Mouse (Mus musculus) midbrain, embryonic 14.5 days (tissue): ENCODE results near the gene Slc39a7. TPM values are rescaled to one million over a fixed set of nuclear protein-coding genes. Genes with fewer than 3 reads are reported as not detected.

Source experiments
- ATAC-seq: fragments of 200-750 bp; cut with Nextera tagmentation; 2 replicates; pipeline ENCODE4 v1.8.0; 2017; ENCODE audit warnings: moderate number of reproducible peaks, moderate library complexity; ENCODE audit not compliant: low FRiP score, low TSS enrichment
- DNase-seq: peaks from one replicate; pipeline ENCODE4 v3.0.0-alpha.2; 2015
- H3K27ac ChIP-seq: fragments of 300-500 bp; sonication (generic); replicated peaks from 2 replicates; pipeline ENCODE4 v1.5.1; 2014; ENCODE audit warnings: mild to moderate bottlenecking, low read depth, low read length, moderate library complexity
- H3K27me3 ChIP-seq: fragments of 300-500 bp; sonication (generic); 2 replicates; pipeline ENCODE4 v1.6.1; 2014; ENCODE audit warnings: low read length, control low read depth, mixed read lengths; ENCODE audit not compliant: control insufficient read depth, insufficient read depth
- H3K36me3 ChIP-seq: fragments of 300-500 bp; sonication (generic); 2 replicates; pipeline ENCODE4 v1.6.1; 2014; ENCODE audit warnings: low read length, control low read depth; ENCODE audit not compliant: control insufficient read depth, insufficient read depth
- H3K4me1 ChIP-seq: fragments of 300-500 bp; sonication (generic); 2 replicates; pipeline ENCODE4 v1.6.1; 2014; ENCODE audit warnings: mild to moderate bottlenecking, antibody characterized with exemption, low read length, control low read depth; ENCODE audit not compliant: control insufficient read depth, insufficient read depth
- H3K4me2 ChIP-seq: fragments of 300-500 bp; sonication (generic); 2 replicates; pipeline ENCODE4 v1.6.1; 2014; ENCODE audit warnings: mild to moderate bottlenecking, low read length, moderate library complexity
- H3K4me3 ChIP-seq: fragments of 300-500 bp; sonication (generic); replicated peaks from 2 replicates; pipeline ENCODE4 v1.5.1; 2014; ENCODE audit warnings: low read depth, low read length
- H3K9ac ChIP-seq: fragments of 300-500 bp; sonication (generic); replicated peaks from 2 replicates; pipeline ENCODE4 v1.6.1; 2014; ENCODE audit warnings: mild to moderate bottlenecking, low read length, moderate library complexity
- H3K9me3 ChIP-seq: fragments of 300-500 bp; sonication (generic); 2 replicates; pipeline ENCODE4 v1.6.1; 2016; ENCODE audit warnings: low read length, control low read depth, mixed read lengths; ENCODE audit not compliant: control insufficient read depth
- WGBS: fragments of 180-500 bp; shearing (Covaris S2); extraction: QIAGEN DNeasy Blood & Tissue Kit; methylation state at CpG from one replicate; pipeline ENCODE4 v1.1.7; 2014; 5-methylcytosine and 5-hydroxymethylcytosine counted together
- microRNA counts: library from miRNA; unstranded; fragments of <30 nt; microRNA quantifications from one replicate; lab custom pipeline; 2016
- microRNA-seq: library from miRNA; unstranded; fragments of <30 nt; microRNA quantifications from one replicate; pipeline ENCODE4, GENCODE M21; 2016
- polyA plus RNA-seq: library from polyadenylated mRNA; unstranded; fragments of >200 nt; fragmentation: Nextera tagmentation; extraction: Ambion mirVana; gene quantifications from 2 replicates; pipeline ENCODE4 v1.2.1, GENCODE M21; 2014

Gene Slc39a7
- polyA plus RNA-seq, 1 experiment from 2014 or later, result 95.7 TPM

DNA sequence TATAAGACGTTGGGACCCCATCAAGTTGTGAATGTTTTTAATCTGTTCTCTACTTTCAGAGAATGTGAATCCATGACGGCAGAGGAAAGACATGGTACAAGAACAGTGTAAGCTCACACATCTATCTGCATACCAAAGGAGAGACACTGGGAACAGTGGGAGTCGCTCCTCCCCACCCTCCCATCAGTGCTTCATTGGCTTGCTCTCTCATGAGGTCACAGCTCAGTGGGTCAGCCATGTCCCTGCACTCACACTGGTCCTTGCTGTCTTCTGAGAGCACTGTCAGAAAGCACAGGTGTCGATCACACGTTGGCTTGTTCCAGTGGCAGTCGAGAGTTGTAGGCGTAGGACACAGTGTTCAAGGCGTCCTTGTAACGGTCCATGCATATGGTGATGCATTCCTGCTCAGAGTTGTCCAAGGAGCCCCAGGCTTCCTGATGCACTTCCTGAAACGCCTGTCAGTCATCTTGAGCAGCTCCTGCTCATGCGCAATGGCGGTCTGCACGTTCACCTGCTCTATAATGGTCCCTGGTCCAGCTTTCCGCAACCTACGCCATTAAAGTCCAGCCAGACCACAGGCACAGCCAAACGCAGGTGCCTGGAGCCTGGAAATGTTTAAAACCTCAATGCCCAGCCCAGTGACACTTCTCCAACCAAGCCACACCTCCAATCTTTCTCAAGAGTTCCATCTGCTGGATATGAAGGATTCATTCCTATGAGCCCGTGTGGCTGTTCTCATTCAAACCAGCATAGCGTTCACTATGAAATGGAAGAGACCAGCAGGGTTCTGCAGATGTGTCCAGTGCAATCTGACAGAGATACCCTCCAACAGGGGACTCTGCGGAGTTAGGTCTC lies 51.1 kb downstream of the Slc39a7 start:
- H3K9me3 ChIP-seq, result no peaks in the 10 kb centered on the region
- no peak overlapping the region for H3K4me3 ChIP-seq
- H3K36me3 ChIP-seq, result no peaks in the 10 kb centered on the region
- H3K4me1 ChIP-seq, result peaks cover 5% of the 10 kb centered on the region
- ATAC-seq (no peak), DNase-seq (no peak)
- peaks cover 40% of the 10 kb centered on the region for H3K27me3 ChIP-seq
- H3K4me2 ChIP-seq, result 0 out of 2 replicates have a peak overlapping the region, but pooled peaks have one; percentile 15
- WGBS, result 78% methylated on average over 19 of the region's 19 CpGs
- peak overlapping the region; percentile 20; the same call in 1 of the 2 replicates for H3K27ac ChIP-seq
- H3K9ac ChIP-seq, result no peak overlapping the region

DNA sequence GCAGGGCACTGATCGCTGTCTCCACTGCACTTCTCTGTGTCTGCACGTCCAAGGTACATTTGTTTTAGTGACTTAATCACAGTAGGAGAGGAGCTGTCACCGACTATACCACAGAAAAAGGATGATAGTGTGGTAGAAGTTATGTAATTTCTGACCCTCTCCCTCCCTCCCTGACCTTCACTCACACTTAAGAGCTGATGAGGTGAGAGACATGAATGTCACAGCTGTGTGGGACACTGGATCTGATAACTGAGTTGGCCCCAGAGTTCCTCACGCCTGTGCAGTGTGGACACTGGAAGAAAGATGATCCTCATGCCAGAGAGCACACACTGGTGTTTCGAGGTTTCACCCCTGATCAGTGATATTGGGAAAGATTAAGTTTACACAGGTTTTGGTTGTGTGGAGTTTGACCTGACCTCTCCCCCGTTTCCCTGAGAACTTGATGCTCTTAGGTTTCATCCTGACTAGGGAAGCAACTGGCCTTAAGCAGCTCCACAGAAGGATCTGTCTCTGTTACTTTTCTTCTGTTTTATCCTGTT lies 51.9 kb downstream of the Slc39a7 start:
- Histone ChIP-seq H3K4me2 (no peak overlapping the region), H3K4me1 (peaks cover 5% of the 10 kb centered on the region), H3K36me3 (no peaks in the 10 kb centered on the region), H3K27me3 (peaks cover 40% of the 10 kb centered on the region), H3K9ac (no peak overlapping the region), H3K9me3 (no peaks in the 10 kb centered on the region), H3K4me3 (no peak overlapping the region), H3K27ac (no peak overlapping the region)
- 81% methylated on average over 6 of the region's 6 CpGs for WGBS
- DNase-seq (no peak), ATAC-seq (no peak)

DNA sequence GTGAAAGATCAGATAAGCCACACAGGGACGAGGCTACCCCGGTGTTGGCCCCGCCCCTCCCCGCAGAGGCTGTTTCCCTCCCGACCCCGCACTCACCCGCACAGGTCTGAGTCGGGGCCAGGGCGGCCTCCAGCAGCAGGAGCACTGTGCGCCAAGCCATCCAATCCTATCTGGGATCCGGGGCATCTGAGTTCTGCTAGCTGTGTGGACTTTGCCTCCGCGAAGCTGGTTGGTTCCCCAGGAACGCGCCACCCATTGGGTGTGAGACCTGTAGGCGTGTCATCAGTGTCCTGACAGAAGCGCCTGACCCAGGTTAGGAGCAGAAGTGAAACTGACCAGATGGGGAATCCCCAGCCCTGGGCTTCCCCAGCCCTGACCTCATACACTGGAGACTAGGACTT lies 52.9 kb downstream of the Slc39a7 start:
- peaks cover 40% of the 10 kb centered on the region for H3K27me3 ChIP-seq
- DNase-seq, result peak; percentile 11

More for the DNA sequence above, 52.9 kb downstream of the Slc39a7 start:
- H3K27ac ChIP-seq, result no peak overlapping the region
- no peaks in the 10 kb centered on the region for H3K36me3 ChIP-seq
- ATAC-seq, result no peak
- WGBS, result under 1% methylated on average over 17 of the region's 17 CpGs
- peaks cover 5% of the 10 kb centered on the region for H3K4me1 ChIP-seq
- H3K4me3 ChIP-seq, result peak overlapping the region; percentile 28
- H3K9ac ChIP-seq, result peak overlapping the region; percentile 16; the same call in 1 of the 2 replicates
- H3K9me3 ChIP-seq, result no peaks in the 10 kb centered on the region
- H3K4me2 ChIP-seq, result peak overlapping the region; percentile 48

MicroRNA genes within 50 kb of the gene (microRNA counts, 519-probe panel; counts per million panel counts)
- microRNA mmu-miR-219 (lab: Ali Mortazavi, UCI), result 5,018 counts per million, percentile 51 among the panel's probes with 10 or more counts

Small RNA genes lying within 50 kb of the gene (microRNA-seq; reads per million reads assigned to microRNA genes)
- gene Mir219a-1, result not detected
- gene Mir219c, result not detected

Other genes starting within 250 kb of the Slc39a7 start
- gene Angptl4, start 249.9 kb downstream of the Slc39a7 start, polyA plus RNA-seq, result 8.0 and 18.4 TPM in 2 replicates
- 39.5 and 45.8 TPM in 2 replicates for gene Kank3, start 221.2 kb downstream of the Slc39a7 start, polyA plus RNA-seq
- 653 and 777 TPM in 2 replicates for gene Rps28, start 207.1 kb downstream of the Slc39a7 start, polyA plus RNA-seq
- gene Ndufa7, start 207.1 kb downstream of the Slc39a7 start, polyA plus RNA-seq, result 497 and 604 TPM in 2 replicates
- gene Cd320, start 188.6 kb downstream of the Slc39a7 start, polyA plus RNA-seq, result 55.1 and 59.8 TPM in 2 replicates
- gene Gm7029, start 157.8 kb downstream of the Slc39a7 start, polyA plus RNA-seq, result not detected in 2 replicates
- gene Kifc1, start 141.0 kb downstream of the Slc39a7 start, polyA plus RNA-seq, result 2.2 and 2.5 TPM in 2 replicates
- 1.1 TPM in 1 of 2 replicates, not detected in the other for gene Platr17, start 126.5 kb downstream of the Slc39a7 start, polyA plus RNA-seq
- gene Daxx, start 122.3 kb downstream of the Slc39a7 start, polyA plus RNA-seq, result 40.7 and 44.6 TPM in 2 replicates
- 18.3 and 20.6 TPM in 2 replicates for gene Tapbp, start 115.8 kb downstream of the Slc39a7 start, polyA plus RNA-seq
- 12.1 and 13.1 TPM in 2 replicates for gene Zbtb22, start 115.8 kb downstream of the Slc39a7 start, polyA plus RNA-seq
- 47.2 and 50.3 TPM in 2 replicates for gene Rgl2, start 102.1 kb downstream of the Slc39a7 start, polyA plus RNA-seq
- 167 and 188 TPM in 2 replicates for gene Pfdn6, start 91.3 kb downstream of the Slc39a7 start, polyA plus RNA-seq
- gene Wdr46, start 91.0 kb downstream of the Slc39a7 start, polyA plus RNA-seq, result 15.5 and 16.9 TPM in 2 replicates
- gene B3galt4, start 80.2 kb downstream of the Slc39a7 start, polyA plus RNA-seq, result 8.0 and 10.1 TPM in 2 replicates
- 50.6 and 63.2 TPM in 2 replicates for gene Vps52, start 75.9 kb downstream of the Slc39a7 start, polyA plus RNA-seq
- gene Rps18, start 75.7 kb downstream of the Slc39a7 start, polyA plus RNA-seq, result 872 and 980 TPM in 2 replicates
- gene H2-K1, start 31.3 kb downstream of the Slc39a7 start, polyA plus RNA-seq, result 10.5 and 15.5 TPM in 2 replicates
- gene Ring1, start 7.0 kb downstream of the Slc39a7 start, polyA plus RNA-seq, result 9.1 and 18.5 TPM in 2 replicates
- 56.1 and 75.0 TPM in 2 replicates for gene H2-Ke6, start 3.6 kb downstream of the Slc39a7 start, polyA plus RNA-seq
- gene Rxrb, start 130 bp upstream of the Slc39a7 start, polyA plus RNA-seq, result 33.3 and 33.4 TPM in 2 replicates
- gene Col11a2, start 7.8 kb upstream of the Slc39a7 start, polyA plus RNA-seq, result 2.4 and 2.9 TPM in 2 replicates
- not detected in 2 replicates for gene H2-Oa, start 60.7 kb upstream of the Slc39a7 start, polyA plus RNA-seq
- gene H2-DMa, start 87.9 kb upstream of the Slc39a7 start, polyA plus RNA-seq, result 16.7 and 20.4 TPM in 2 replicates
- 160 and 171 TPM in 2 replicates for gene Brd2, start 91.0 kb upstream of the Slc39a7 start, polyA plus RNA-seq
- 0.15 and 0.18 TPM in 2 replicates for gene H2-DMb2, start 111.6 kb upstream of the Slc39a7 start, polyA plus RNA-seq
- 0.38 and 0.91 TPM in 2 replicates for gene H2-DMb1, start 121.4 kb upstream of the Slc39a7 start, polyA plus RNA-seq
- gene Tap1, start 155.9 kb upstream of the Slc39a7 start, polyA plus RNA-seq, result 1.1 and 2.9 TPM in 2 replicates
- gene Psmb9, start 156.1 kb upstream of the Slc39a7 start, polyA plus RNA-seq, result 1.0 and 2.2 TPM in 2 replicates
- 1.1 and 5.1 TPM in 2 replicates for gene Psmb8, start 166.0 kb upstream of the Slc39a7 start, polyA plus RNA-seq
- gene Tap2, start 171.8 kb upstream of the Slc39a7 start, polyA plus RNA-seq, result 0.77 and 1.6 TPM in 2 replicates
- not detected in 2 replicates for gene H2-Ob, start 207.2 kb upstream of the Slc39a7 start, polyA plus RNA-seq
- gene H2-Ab1, start 226.0 kb upstream of the Slc39a7 start, polyA plus RNA-seq, result 1.1 and 2.0 TPM in 2 replicates